Mouse (Mus musculus): ENCODE measurements around the gene Cpt1b. TPM values are rescaled to one million over a fixed set of nuclear protein-coding genes. Genes with fewer than 3 reads are reported as not detected.
A peak's percentile ranks its signal among the peaks of the same experiment; 100 is the strongest.

The Cpt1b gene
- polyA plus RNA-seq, 1 experiment = 5.9 TPM

DNA sequence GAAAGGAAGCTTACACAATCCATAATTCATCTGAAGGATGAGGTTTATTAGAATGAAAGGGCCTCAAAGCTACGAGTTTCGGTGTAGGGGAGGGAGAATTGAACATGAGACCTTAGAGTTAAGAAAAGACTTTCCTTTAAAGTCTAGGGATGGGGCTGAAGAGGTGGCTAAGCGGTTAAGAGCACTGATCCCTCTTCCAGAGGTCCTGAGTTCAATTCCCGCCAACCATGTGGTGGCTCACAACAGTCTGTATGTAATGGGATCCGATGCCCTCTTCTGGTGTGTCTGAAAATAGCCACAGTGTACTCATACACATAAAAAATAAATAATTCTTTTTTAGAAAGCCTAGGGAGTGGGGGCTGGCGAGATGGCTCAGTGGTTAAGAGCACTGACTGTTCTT, 4.7 kb upstream of the Cpt1b start:
- Histone ChIP-seq H3ac (ENCODE audit: control insufficient read depth, insufficient read length) (no peak overlapping the region), H3K36me3 (ENCODE audit: control insufficient read depth, insufficient read depth) (peaks cover 9% of the 10 kb centered on the region), H3K27me3 (ENCODE audit: control insufficient read depth, insufficient read depth, insufficient read length) (no peaks in the 10 kb centered on the region), H3K4me2 (ENCODE audit: low read depth) (peak overlapping the region; percentile 76), H3K4me3 (peak overlapping the region; percentile 89), H3K79me2 (ENCODE audit: control insufficient read depth, insufficient read depth) (peaks cover 12% of the 10 kb centered on the region)
- no peak for TF ChIP-seq POLR2A (IDR thresholded peaks at IDR 0.05; ENCODE audit: insufficient read length, low read depth)
- TF ChIP-seq REST (IDR thresholded peaks at IDR 0.05; ENCODE audit: insufficient read depth, insufficient read length) = no peak
- no peak for TF ChIP-seq E2F4 (IDR thresholded peaks at IDR 0.05; ENCODE audit: insufficient read depth)
- TF ChIP-seq USF1 (IDR thresholded peaks at IDR 0.05; ENCODE audit: low read depth) = no peak
- TF ChIP-seq MAX (IDR thresholded peaks at IDR 0.05; ENCODE audit: low read depth) = no peak
- TF ChIP-seq CEBPB (IDR thresholded peaks at IDR 0.05; ENCODE audit: insufficient read depth, poor library complexity, severe bottlenecking) = no peak

DNA sequence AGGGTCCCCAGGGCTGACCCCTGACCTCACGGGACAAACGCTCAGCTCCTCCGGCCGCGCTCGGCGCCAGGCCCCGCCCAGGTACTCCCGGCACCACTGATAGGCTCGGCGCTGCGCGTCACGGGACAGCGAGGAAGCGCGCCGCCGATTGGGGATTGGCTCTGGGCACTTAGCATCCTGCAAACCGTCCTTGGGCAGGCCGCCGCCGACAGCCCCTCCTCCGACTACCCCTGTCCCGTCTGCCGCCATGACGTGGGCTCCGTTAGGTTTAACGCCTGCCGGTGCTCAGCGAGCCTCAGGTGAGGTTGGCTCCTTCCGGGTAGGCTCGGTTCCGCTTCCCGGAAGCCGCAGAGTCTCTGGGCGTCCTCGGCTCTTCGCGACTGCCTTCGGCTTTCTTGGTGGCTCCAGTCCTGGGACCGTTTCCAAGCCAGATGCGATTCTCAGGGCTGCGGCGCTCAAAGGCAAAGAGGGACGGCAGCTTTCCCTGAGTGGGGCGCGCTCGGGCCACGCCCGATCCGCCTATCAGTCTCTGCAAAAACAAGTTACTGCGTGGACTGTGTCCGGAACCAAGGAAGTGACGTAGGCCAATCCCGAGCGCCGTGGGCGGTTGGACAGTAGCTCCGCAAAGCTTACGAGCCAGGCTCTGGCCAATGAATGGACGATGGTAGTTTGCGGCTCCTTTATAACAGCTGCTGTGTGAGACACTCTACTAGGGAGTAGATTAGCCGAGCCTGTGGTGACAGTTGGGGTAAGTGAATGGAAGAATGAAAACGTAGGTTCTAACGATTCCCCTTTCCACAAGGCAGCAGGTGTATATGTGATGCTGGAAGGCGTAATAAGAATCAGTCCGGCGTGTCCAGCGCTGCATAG, 3.9 kb upstream of the Cpt1b start, which contains the start of the genes C730034F03Rik, Gm44502 and Chkb:
Gene C730034F03Rik, plus strand, starts transcription at position 238 of the 870 bp plus-strand sequence.
Gene Gm44502, minus strand, starts transcription at position 345 of the 870 bp plus-strand sequence.
Gene Chkb, minus strand, starts transcription at position 557 of the 870 bp plus-strand sequence.
- Histone ChIP-seq H3K4me3 (peak within 1 kb of the TSS; percentile 89), H3K4me2 (ENCODE audit: low read depth) (peak within 1 kb of the TSS; percentile 99), H3K27me3 (ENCODE audit: control insufficient read depth, insufficient read depth, insufficient read length) (no peaks in the 10 kb centered on the region), H3ac (ENCODE audit: control insufficient read depth, insufficient read length) (peak within 1 kb of the TSS; percentile 2), H3K79me2 (ENCODE audit: control insufficient read depth, insufficient read depth) (peaks cover 12% of the 10 kb centered on the region), H3K36me3 (ENCODE audit: control insufficient read depth, insufficient read depth) (peaks cover 9% of the 10 kb centered on the region)
- TF ChIP-seq SRF (IDR thresholded peaks at IDR 0.05; ENCODE audit: control insufficient read depth, insufficient read length, low read depth) = no peak
- TF ChIP-seq TCF3 (IDR thresholded peaks at IDR 0.05; ENCODE audit: insufficient read length, low read depth) = no peak
- TF ChIP-seq REST (IDR thresholded peaks at IDR 0.05; ENCODE audit: insufficient read depth, insufficient read length) = no peak
- TF ChIP-seq POLR2A (IDR thresholded peaks at IDR 0.05; ENCODE audit: insufficient read length, low read depth) = peak; percentile 75
- peak in 2 of 3 experiments; percentile 26 to 68 for TF ChIP-seq MYOD1 (IDR thresholded peaks at IDR 0.05; ENCODE audit: control insufficient read depth in 1 of 3, insufficient read length in 2 of 3, low read depth in 2 of 3)
- peak in 2 of 3 experiments; percentile 63 to 65 for TF ChIP-seq MYOG (IDR thresholded peaks at IDR 0.05; ENCODE audit: control insufficient read depth in 1 of 3, insufficient read depth in 1 of 3, insufficient read length in 2 of 3, low read depth in 2 of 3)
- peak; percentile 2 for TF ChIP-seq USF1 (IDR thresholded peaks at IDR 0.05; ENCODE audit: low read depth)
- no peak for TF ChIP-seq CEBPB (IDR thresholded peaks at IDR 0.05; ENCODE audit: insufficient read depth, poor library complexity, severe bottlenecking)
- TF ChIP-seq MAX (IDR thresholded peaks at IDR 0.05; ENCODE audit: low read depth) = no peak
- TF ChIP-seq E2F4 (IDR thresholded peaks at IDR 0.05; ENCODE audit: insufficient read depth) = no peak
- peak; percentile 71 for TF ChIP-seq POLR2AphosphoS2 (IDR thresholded peaks at IDR 0.05; ENCODE audit: insufficient read length, low read depth)
- no peak for TF ChIP-seq TCF12 (IDR thresholded peaks at IDR 0.05; ENCODE audit: insufficient read depth, poor library complexity, severe bottlenecking)

DNA sequence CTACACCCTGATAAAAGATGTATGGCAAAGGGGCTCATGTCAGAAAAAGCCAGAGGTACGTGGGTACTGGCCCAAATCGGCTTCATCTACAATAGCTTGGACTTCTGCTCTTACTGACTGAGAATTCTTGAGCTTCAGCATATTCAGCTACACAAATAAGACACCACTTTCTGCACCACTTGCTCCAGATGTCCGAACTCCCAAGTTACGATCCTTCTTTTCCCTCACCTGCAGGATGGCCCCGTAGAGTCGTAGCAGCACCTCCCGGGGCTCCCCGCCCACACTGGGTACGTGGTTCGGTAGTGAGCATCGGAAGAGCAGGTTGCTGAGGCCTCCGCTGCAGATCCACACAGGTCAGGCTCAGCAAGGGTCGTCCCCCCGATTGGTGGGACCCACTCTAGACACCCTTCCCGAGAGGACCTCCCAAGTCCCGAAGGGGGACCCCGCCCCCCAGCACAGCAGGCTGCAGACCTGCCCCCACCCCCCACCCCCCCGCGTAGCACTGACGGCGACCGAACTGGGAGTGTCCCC, 3.2 kb upstream of the Cpt1b start:
- Histone ChIP-seq H3K4me2 (ENCODE audit: low read depth) (peak overlapping the region; percentile 99), H3K27me3 (ENCODE audit: control insufficient read depth, insufficient read depth, insufficient read length) (no peaks in the 10 kb centered on the region), H3K36me3 (ENCODE audit: control insufficient read depth, insufficient read depth) (peaks cover 9% of the 10 kb centered on the region), H3K4me3 (peak overlapping the region; percentile 89), H3ac (ENCODE audit: control insufficient read depth, insufficient read length) (peak overlapping the region; percentile 2), H3K79me2 (ENCODE audit: control insufficient read depth, insufficient read depth) (peaks cover 12% of the 10 kb centered on the region)
- no peak for TF ChIP-seq POLR2AphosphoS2 (IDR thresholded peaks at IDR 0.05; ENCODE audit: insufficient read length, low read depth)
- no peak for TF ChIP-seq REST (IDR thresholded peaks at IDR 0.05; ENCODE audit: insufficient read depth, insufficient read length)
- no peak for TF ChIP-seq MYOG (IDR thresholded peaks at IDR 0.05; ENCODE audit: control insufficient read depth in 1 of 3, insufficient read depth in 1 of 3, insufficient read length in 2 of 3, low read depth in 2 of 3)
- no peak for TF ChIP-seq SRF (IDR thresholded peaks at IDR 0.05; ENCODE audit: control insufficient read depth, insufficient read length, low read depth)
- TF ChIP-seq MYOD1 (IDR thresholded peaks at IDR 0.05; ENCODE audit: control insufficient read depth in 1 of 3, insufficient read length in 2 of 3, low read depth in 2 of 3) = no peak
- TF ChIP-seq CEBPB (IDR thresholded peaks at IDR 0.05; ENCODE audit: insufficient read depth, poor library complexity, severe bottlenecking) = no peak
- TF ChIP-seq TCF12 (IDR thresholded peaks at IDR 0.05; ENCODE audit: insufficient read depth, poor library complexity, severe bottlenecking) = no peak
- TF ChIP-seq POLR2A (IDR thresholded peaks at IDR 0.05; ENCODE audit: insufficient read length, low read depth) = no peak
- no peak for TF ChIP-seq USF1 (IDR thresholded peaks at IDR 0.05; ENCODE audit: low read depth)
- no peak for TF ChIP-seq TCF3 (IDR thresholded peaks at IDR 0.05; ENCODE audit: insufficient read length, low read depth)
- TF ChIP-seq E2F4 (IDR thresholded peaks at IDR 0.05; ENCODE audit: insufficient read depth) = no peak
- no peak for TF ChIP-seq MAX (IDR thresholded peaks at IDR 0.05; ENCODE audit: low read depth)

DNA sequence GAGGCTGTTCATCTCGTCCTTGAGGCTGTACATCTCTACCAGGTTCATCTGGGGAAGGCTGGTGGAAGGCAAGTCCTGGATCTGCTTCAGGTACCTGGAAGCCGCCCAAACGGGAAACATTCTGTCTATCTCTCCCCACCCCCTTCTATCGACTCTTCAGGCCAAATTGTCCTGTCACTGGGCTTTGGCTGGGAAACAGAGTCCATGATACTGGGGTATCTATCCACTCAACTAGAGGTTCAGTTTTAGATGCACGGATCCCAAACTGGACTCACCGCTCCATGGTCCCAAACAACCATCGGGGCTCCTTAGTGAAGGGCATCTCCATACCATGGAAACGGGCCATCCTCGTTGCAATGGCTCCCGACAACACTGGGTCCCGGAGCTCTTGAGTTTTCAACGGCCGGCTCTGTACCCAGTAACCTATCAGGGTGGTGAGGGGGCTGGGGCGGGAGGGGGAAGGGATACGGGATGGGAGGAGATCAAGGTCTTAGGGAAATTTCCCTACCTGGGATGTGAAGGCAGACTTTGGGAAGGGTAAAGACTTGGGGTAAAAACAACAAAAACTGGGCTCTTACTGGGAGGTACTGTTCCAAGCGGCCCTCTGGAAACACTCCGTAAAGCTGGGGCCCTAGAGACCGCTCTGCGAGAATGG, 2.6 kb upstream of the Cpt1b start:
- no peaks in the 10 kb centered on the region for H3K27me3 ChIP-seq (ENCODE audit: control insufficient read depth, insufficient read depth, insufficient read length)
- TF ChIP-seq E2F4 (IDR thresholded peaks at IDR 0.05; ENCODE audit: insufficient read depth) (no peak), TCF12 (IDR thresholded peaks at IDR 0.05; ENCODE audit: insufficient read depth, poor library complexity, severe bottlenecking) (no peak), CEBPB (IDR thresholded peaks at IDR 0.05; ENCODE audit: insufficient read depth, poor library complexity, severe bottlenecking) (no peak), MAX (IDR thresholded peaks at IDR 0.05; ENCODE audit: low read depth) (no peak), TCF3 (IDR thresholded peaks at IDR 0.05; ENCODE audit: insufficient read length, low read depth) (no peak), REST (IDR thresholded peaks at IDR 0.05; ENCODE audit: insufficient read depth, insufficient read length) (no peak), POLR2A (IDR thresholded peaks at IDR 0.05; ENCODE audit: insufficient read length, low read depth) (no peak), POLR2AphosphoS2 (IDR thresholded peaks at IDR 0.05; ENCODE audit: insufficient read length, low read depth) (no peak), SRF (IDR thresholded peaks at IDR 0.05; ENCODE audit: control insufficient read depth, insufficient read length, low read depth) (no peak), USF1 (IDR thresholded peaks at IDR 0.05; ENCODE audit: low read depth) (no peak), MYOG (IDR thresholded peaks at IDR 0.05; ENCODE audit: control insufficient read depth in 1 of 3, insufficient read depth in 1 of 3, insufficient read length in 2 of 3, low read depth in 2 of 3) (no peak), MYOD1 (IDR thresholded peaks at IDR 0.05; ENCODE audit: control insufficient read depth in 1 of 3, insufficient read length in 2 of 3, low read depth in 2 of 3) (no peak)
- H3K36me3 ChIP-seq (ENCODE audit: control insufficient read depth, insufficient read depth) = peaks cover 9% of the 10 kb centered on the region
- peak overlapping the region; percentile 99 for H3K4me2 ChIP-seq (ENCODE audit: low read depth)
- H3K4me3 ChIP-seq = peak overlapping the region; percentile 89
- H3ac ChIP-seq (ENCODE audit: control insufficient read depth, insufficient read length) = peak overlapping the region; percentile 2
- peaks cover 12% of the 10 kb centered on the region for H3K79me2 ChIP-seq (ENCODE audit: control insufficient read depth, insufficient read depth)
